8 mouse cellular contexts compared by ENCODE assay signal in the genomic region with DNA sequence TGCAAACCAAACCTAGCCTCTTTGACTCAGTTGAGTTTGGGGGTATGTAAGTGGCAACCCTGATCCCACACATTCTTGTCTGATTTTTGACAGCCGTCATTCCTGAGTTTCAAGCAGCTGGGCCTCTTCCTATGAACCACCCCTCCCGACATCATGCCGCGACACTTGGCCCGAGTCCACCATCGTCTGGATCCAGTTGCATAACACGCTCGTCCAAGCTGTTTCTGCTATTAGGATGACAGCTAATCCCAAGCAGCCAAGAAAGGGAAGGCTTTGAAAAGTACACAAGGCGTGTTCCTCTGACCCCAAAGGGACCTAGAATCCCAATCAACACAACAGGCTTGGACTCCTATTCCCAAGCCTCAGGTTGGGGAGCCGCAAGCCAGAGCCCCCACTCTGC. TPM values are rescaled to one million over a fixed set of nuclear protein-coding genes. Genes with fewer than 3 reads are reported as not detected.
DNase-seq lines count a peak whose midpoint lies in the region.

No protein-coding gene starts in this region.

- DNase-seq in ovary, postnatal 36 days (ENCODE audit: low spot score) = peak; percentile 51
- no peak for DNase-seq in ovary, adult 18-20 months (ENCODE audit: low spot score)
- DNase-seq in gastrocnemius, postnatal 25 days = peak; percentile 84
- peak; percentile 94 for DNase-seq in heart, postnatal 4 days
- DNase-seq in lung, postnatal 4 days = peak; percentile 91 to 95
- no peak for DNase-seq in left cerebral cortex, adult 8-10 months (ENCODE audit: low spot score in 2 of 2)
- no peak for DNase-seq in cerebellum, adult 9-10 months
- DNase-seq in thymus, postnatal 0 days (ENCODE audit: low spot score) = no peak

RNA-seq across cellular contexts. Expression of a gene that starts 14.4 kb away (rescaled TPM):
- total RNA-seq in gastrocnemius, postnatal 25 days (2021) = 100 to 1,000 TPM; 219 to 223 TPM
- 10 to 100 TPM; 62.2 to 63.4 TPM for total RNA-seq in heart, postnatal 4 days (2021)
- 1 to 10 TPM in 2 of 4 experiments, under 1 TPM in 2; 0.89 to 2.9 (median 1.1) TPM for total RNA-seq in left cerebral cortex, adult 8-10 months (2022)
- 3.3 and 4.1 TPM in 2 replicates for polyA plus RNA-seq in thymus, postnatal 0 days (2015; fragmentation: Nextera tagmentation; extraction: Ambion mirVana)

RNA-seq across cellular contexts. Expression of a gene that starts 34.8 kb away (rescaled TPM):
- total RNA-seq in gastrocnemius, postnatal 25 days (2021) = under 1 TPM; 0.64 to 0.70 TPM
- under 1 TPM; 0.26 to 0.50 TPM for total RNA-seq in heart, postnatal 4 days (2021)
- 1 to 10 TPM; 1.3 to 3.5 (median 2.5) TPM for total RNA-seq in left cerebral cortex, adult 8-10 months (2022)
- polyA plus RNA-seq in thymus, postnatal 0 days (2015; fragmentation: Nextera tagmentation; extraction: Ambion mirVana) = 0.60 and 0.62 TPM in 2 replicates

RNA-seq across cellular contexts. Expression of a gene that starts 38.3 kb away (rescaled TPM):
- under 1 TPM; 0.38 TPM for total RNA-seq in gastrocnemius, postnatal 25 days (2021)
- not detected for total RNA-seq in heart, postnatal 4 days (2021)
- under 1 TPM in 1 of 4 experiments, not detected in 3; 0.23 TPM for total RNA-seq in left cerebral cortex, adult 8-10 months (2022)
- polyA plus RNA-seq in thymus, postnatal 0 days (2015; fragmentation: Nextera tagmentation; extraction: Ambion mirVana) = 1.0 and 1.1 TPM in 2 replicates

RNA-seq across cellular contexts. Expression of a gene that starts 44.1 kb away (rescaled TPM):
- 10 to 100 TPM; 52.1 to 56.5 TPM for total RNA-seq in gastrocnemius, postnatal 25 days (2021)
- 10 to 100 TPM; 55.6 to 55.9 TPM for total RNA-seq in heart, postnatal 4 days (2021)
- total RNA-seq in left cerebral cortex, adult 8-10 months (2022) = 10 to 100 TPM; 48.1 to 54.6 (median 51.3) TPM
- polyA plus RNA-seq in thymus, postnatal 0 days (2015; fragmentation: Nextera tagmentation; extraction: Ambion mirVana) = 124 and 128 TPM in 2 replicates

Comparison
In these comparisons a context has a peak if more than half of its experiments do, and no peak if none do; other contexts are left out.
1. DNase-seq: peak in ovary, postnatal 36 days (single experiment), gastrocnemius, postnatal 25 days (single experiment), heart, postnatal 4 days (single experiment) and lung, postnatal 4 days (2 of 2); none in ovary, adult 18-20 months (single experiment), left cerebral cortex, adult 8-10 months (0 of 2), cerebellum, adult 9-10 months (single experiment) and thymus, postnatal 0 days (single experiment).
2. RNA of a gene that starts 14.4 kb away (total RNA-seq): 219 to 223 TPM in gastrocnemius, postnatal 25 days and 62.2 to 63.4 TPM in heart, postnatal 4 days; 0.89 to 2.9 TPM in left cerebral cortex, adult 8-10 months; every median in the first group is over 10 times any median in the second.